Mouse (Mus musculus): ENCODE results near the gene Idh1. TPM values are rescaled to one million over a fixed set of nuclear protein-coding genes. Genes with fewer than 3 reads are reported as not detected.

The Idh1 gene
- 5.4 TPM for total RNA-seq (2023)

GRCm38 (mm10) chr1:65186287-65187073 is at the start of gene Idh1, which contains the start of gene Pikfyve:
Gene Idh1 (minus strand): TSS chr1:65186500.
Gene Pikfyve (plus strand): TSS chr1:65186683.

GRCm38 (mm10) chr1:65122574-65123372 is 63.5 kb downstream of the Idh1 start, which contains the start of gene D630023F18Rik:
Gene D630023F18Rik (minus strand): TSS chr1:65123214.

GRCm38 (mm10) chr1:65119438-65119837 is 66.9 kb downstream of the Idh1 start, which contains the start of gene Gm28845:
Gene Gm28845 (minus strand): TSS chr1:65119558.

Other genes with a start within 250 kb of the Idh1 start
- gene Plekhm3, start 229.7 kb downstream of the Idh1 start, total RNA-seq (2023): 18.4 TPM
- gene Akr1cl, start 153.7 kb downstream of the Idh1 start, total RNA-seq (2023): not detected
- gene Cryge, start 135.4 kb downstream of the Idh1 start, total RNA-seq (2023): not detected
- gene Crygd, start 123.0 kb downstream of the Idh1 start, total RNA-seq (2023): not detected
- not detected for gene Crygc, start 112.8 kb downstream of the Idh1 start, total RNA-seq (2023)
- gene Crygb, start 104.2 kb downstream of the Idh1 start, total RNA-seq (2023): not detected
- not detected for gene Cryga, start 83.1 kb downstream of the Idh1 start, total RNA-seq (2023)
- gene Gm28845, start 66.9 kb downstream of the Idh1 start, total RNA-seq (2023): not detected
- not detected for gene D630023F18Rik, start 63.3 kb downstream of the Idh1 start, total RNA-seq (2023)
- gene Pikfyve, start 183 bp upstream of the Idh1 start, total RNA-seq (2023): 40.3 TPM
- gene Pth2r, start 95.6 kb upstream of the Idh1 start, total RNA-seq (2023): not detected

Data from CD4-positive naive resting alpha-beta T cell, adult 76 days (primary cell).